Mouse (Mus musculus) neural tube, embryonic 15.5 days (tissue): Measurements from ENCODE around the gene Actr3b. TPM values are rescaled to one million over a fixed set of nuclear protein-coding genes. Genes with fewer than 3 reads are reported as not detected.
"Not testable (repeated sequence)": the region's sequence is repeated elsewhere in the genome, so short reads cannot be mapped to it uniquely, and the experiment has no call there.

Source experiments
- ATAC-seq: fragments of 200-750 bp; cut with Nextera tagmentation; 2 replicates; pipeline ENCODE4 v1.8.0; 2017; ENCODE audit warnings: mild to moderate bottlenecking, moderate TSS enrichment, moderate library complexity; ENCODE audit not compliant: low FRiP score
- H3K27ac ChIP-seq: fragments of 300-500 bp; sonication (generic); replicated peaks from 2 replicates; pipeline ENCODE4 v1.5.1; 2015; ENCODE audit warnings: mild to moderate bottlenecking, inconsistent platforms
- H3K27me3 ChIP-seq: fragments of 300-500 bp; sonication (generic); replicated peaks from 2 replicates; pipeline ENCODE4 v1.6.1; 2015; ENCODE audit warnings: inconsistent platforms
- H3K36me3 ChIP-seq: fragments of 300-500 bp; sonication (generic); 2 replicates; pipeline ENCODE4 v1.6.1; 2015; ENCODE audit warnings: inconsistent platforms
- H3K4me1 ChIP-seq: fragments of 300-500 bp; sonication (generic); 2 replicates; pipeline ENCODE4 v1.6.1; 2015; ENCODE audit warnings: inconsistent platforms
- H3K4me2 ChIP-seq: fragments of 300-500 bp; sonication (generic); 2 replicates; pipeline ENCODE4 v1.6.1; 2015; ENCODE audit warnings: inconsistent platforms, mild to moderate bottlenecking, moderate library complexity
- H3K4me3 ChIP-seq: fragments of 300-500 bp; sonication (generic); replicated peaks from 2 replicates; pipeline ENCODE4 v1.5.1; 2015; ENCODE audit warnings: mild to moderate bottlenecking, inconsistent platforms
- H3K9ac ChIP-seq: fragments of 300-500 bp; sonication (generic); replicated peaks from 2 replicates; pipeline ENCODE4 v1.6.1; 2015; ENCODE audit warnings: mild to moderate bottlenecking, inconsistent platforms
- H3K9me3 ChIP-seq: fragments of 300-500 bp; sonication (generic); replicated peaks from 2 replicates; pipeline ENCODE4 v1.6.1; 2016; ENCODE audit warnings: inconsistent platforms
- WGBS: fragments of 180-500 bp; shearing (Covaris S2); methylation state at CpG from one replicate; pipeline ENCODE4 v1.1.7; 2015; ENCODE audit warnings: mixed read lengths; 5-methylcytosine and 5-hydroxymethylcytosine counted together
- polyA plus RNA-seq: library from polyadenylated mRNA; unstranded; fragments of >200 nt; fragmentation: Nextera tagmentation; extraction: Ambion mirVana; gene quantifications from 2 replicates; pipeline ENCODE4 v1.2.1, GENCODE M21; 2015

Actr3b gene
- polyA plus RNA-seq, 1 experiment from 2014 or later = 44.2 TPM

DNA sequence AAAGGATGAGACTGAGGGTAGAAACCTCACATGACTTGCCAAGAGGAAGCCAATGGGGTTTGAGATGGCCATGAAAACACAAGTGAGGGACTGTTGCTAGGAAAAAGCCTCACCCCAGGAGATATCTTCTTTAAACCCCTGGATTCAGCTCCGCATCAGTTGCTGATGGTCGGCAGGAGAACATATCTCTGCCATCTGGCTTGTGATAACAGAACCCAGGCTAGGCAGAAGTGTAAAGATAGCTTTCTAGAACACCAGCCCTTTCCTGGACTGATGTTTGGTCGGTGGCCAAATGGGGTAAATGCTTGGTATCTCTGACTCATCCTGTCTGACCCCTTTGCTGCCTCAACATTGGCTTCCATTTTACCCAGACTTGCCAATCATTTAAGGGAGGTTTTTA is 106.4 kb downstream of the Actr3b start:
- no peaks in the 10 kb centered on the region for H3K27me3 ChIP-seq
- H3K4me2 ChIP-seq = no peak overlapping the region
- H3K27ac ChIP-seq = no peak overlapping the region
- no peak overlapping the region for H3K9ac ChIP-seq
- H3K4me1 ChIP-seq = peaks cover 16% of the 10 kb centered on the region
- no peak overlapping the region for H3K4me3 ChIP-seq
- WGBS = 85% methylated on average over 3 of the region's 3 CpGs
- no peaks in the 10 kb centered on the region for H3K36me3 ChIP-seq
- no peak for ATAC-seq
- H3K9me3 ChIP-seq = no peaks in the 10 kb centered on the region

GRCm38 (mm10) chr5:25869880-25870279 is 110.1 kb downstream of the Actr3b start:
- ATAC-seq = peak; percentile 40; the same call in 1 of the 2 replicates
- no peak overlapping the region for H3K9ac ChIP-seq
- H3K4me1 ChIP-seq = peaks cover 16% of the 10 kb centered on the region
- no peaks in the 10 kb centered on the region for H3K27me3 ChIP-seq
- no peaks in the 10 kb centered on the region for H3K9me3 ChIP-seq
- H3K4me3 ChIP-seq = no peak overlapping the region
- no peaks in the 10 kb centered on the region for H3K36me3 ChIP-seq
- H3K27ac ChIP-seq = peak overlapping the region; percentile 46
- no peak overlapping the region for H3K4me2 ChIP-seq
- 53% methylated on average over 8 of the region's 8 CpGs for WGBS

GRCm38 (mm10) chr5:25870632-25871031 is 110.8 kb downstream of the Actr3b start:
- Histone ChIP-seq H3K4me1 (peaks cover 16% of the 10 kb centered on the region), H3K4me3 (no peak overlapping the region), H3K27ac (no peak overlapping the region), H3K4me2 (no peak overlapping the region), H3K27me3 (no peaks in the 10 kb centered on the region), H3K36me3 (no peaks in the 10 kb centered on the region), H3K9ac (no peak overlapping the region), H3K9me3 (no peaks in the 10 kb centered on the region)
- no peak for ATAC-seq
- WGBS = 58% methylated on average over 3 of the region's 3 CpGs

DNA sequence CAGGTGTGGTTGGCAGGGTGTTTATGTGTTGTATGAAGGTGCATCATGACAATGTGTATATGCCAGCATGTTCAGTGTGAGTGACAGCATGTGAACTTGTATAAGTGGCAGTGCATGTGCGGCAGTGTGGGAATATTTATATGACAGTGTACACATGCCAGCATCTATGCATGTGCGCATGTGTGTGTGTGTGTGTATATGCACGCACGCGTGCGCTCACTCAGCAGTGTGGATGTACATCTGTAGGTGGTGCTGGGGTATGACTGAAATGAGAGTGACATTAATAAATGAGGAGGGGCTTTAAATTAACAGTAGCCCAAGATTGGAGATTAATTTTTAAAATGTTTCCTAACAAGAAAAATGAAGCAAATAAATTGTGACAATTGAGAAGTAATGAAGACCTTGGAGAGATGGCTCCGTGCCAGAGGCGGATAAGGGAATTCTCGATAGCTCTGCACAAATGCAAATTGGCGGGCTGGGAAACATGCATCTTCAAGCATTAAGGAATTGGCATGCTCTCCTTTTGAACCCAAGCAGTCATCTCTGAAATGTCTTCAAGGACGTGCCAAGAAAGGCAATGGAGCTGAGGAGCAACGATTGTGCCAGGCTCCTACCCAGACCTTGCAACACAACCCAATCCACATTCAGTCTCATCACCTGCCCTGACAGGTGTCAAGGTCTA is 111.7 kb downstream of the Actr3b start:
- 72% methylated on average over 12 of the region's 12 CpGs for WGBS
- H3K9me3 ChIP-seq = no peaks in the 10 kb centered on the region
- H3K27me3 ChIP-seq = no peaks in the 10 kb centered on the region
- no peaks in the 10 kb centered on the region for H3K36me3 ChIP-seq
- H3K9ac ChIP-seq = no peak overlapping the region
- H3K4me2 ChIP-seq = no peak overlapping the region
- peaks cover 16% of the 10 kb centered on the region for H3K4me1 ChIP-seq
- 0 out of 2 replicates have a peak overlapping the region, but pooled peaks have one; percentile 25 for H3K27ac ChIP-seq
- no peak overlapping the region for H3K4me3 ChIP-seq
- peak; percentile 48; the same call in 1 of the 2 replicates for ATAC-seq

DNA sequence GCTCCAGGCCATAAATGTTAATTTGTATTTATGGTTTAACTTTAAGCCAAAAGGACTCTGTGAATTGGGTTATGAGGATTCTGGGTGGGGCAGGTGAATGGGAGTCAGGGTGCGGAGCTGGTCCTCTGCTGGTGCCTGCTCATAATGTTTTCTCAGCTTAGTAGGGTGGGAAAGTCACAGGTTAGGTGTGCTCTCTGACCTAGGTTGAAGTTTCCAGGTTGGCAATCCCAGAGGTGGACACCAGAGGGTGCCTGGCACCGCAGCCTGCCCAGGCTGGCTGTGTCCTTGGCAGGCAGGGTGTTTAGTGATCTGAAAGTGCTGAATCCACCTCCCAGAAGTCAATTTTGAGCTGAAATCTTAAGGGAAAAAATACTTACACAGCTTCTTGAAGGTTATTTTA is 113.2 kb downstream of the Actr3b start:
- Histone ChIP-seq H3K4me1 (peaks cover 16% of the 10 kb centered on the region), H3K27me3 (no peaks in the 10 kb centered on the region), H3K4me3 (no peak overlapping the region), H3K36me3 (no peaks in the 10 kb centered on the region), H3K4me2 (no peak overlapping the region), H3K9me3 (no peaks in the 10 kb centered on the region), H3K27ac (no peak overlapping the region), H3K9ac (no peak overlapping the region)
- WGBS = 78% methylated on average over 2 of the region's 2 CpGs
- ATAC-seq = no peak

DNA sequence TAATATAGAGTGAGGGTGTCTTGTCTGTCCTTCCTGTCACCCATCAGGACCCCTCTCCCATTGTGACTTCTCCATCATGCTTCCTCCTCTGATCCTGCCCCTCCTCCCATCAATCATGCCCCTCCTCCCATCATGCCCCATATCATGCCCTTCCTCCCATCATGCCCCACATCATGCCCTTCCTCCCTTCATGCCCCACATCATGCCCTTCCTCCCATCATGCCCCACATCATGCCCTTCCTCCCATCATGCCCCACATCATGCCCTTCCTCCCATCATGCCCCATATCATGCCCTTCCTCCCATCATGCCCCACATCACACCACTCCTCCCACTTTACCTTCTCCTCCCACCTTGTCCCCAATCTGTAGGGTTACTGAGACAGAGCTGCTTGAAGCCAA is 116.1 kb downstream of the Actr3b start:
- H3K36me3 ChIP-seq, H3K4me2 ChIP-seq, H3K9ac ChIP-seq, H3K4me3 ChIP-seq, ATAC-seq, H3K27ac ChIP-seq, H3K9me3 ChIP-seq, H3K4me1 ChIP-seq, H3K27me3 ChIP-seq: not testable (repeated sequence)

GRCm38 (mm10) chr5:25877281-25877680 is 117.5 kb downstream of the Actr3b start:
- no peaks in the 10 kb centered on the region for H3K27me3 ChIP-seq
- H3K9ac ChIP-seq = no peak overlapping the region
- H3K27ac ChIP-seq = no peak overlapping the region
- no peak overlapping the region for H3K4me2 ChIP-seq
- no peak for ATAC-seq
- H3K4me3 ChIP-seq = no peak overlapping the region
- WGBS = 85% methylated on average over 5 of the region's 5 CpGs
- no peaks in the 10 kb centered on the region for H3K9me3 ChIP-seq
- H3K36me3 ChIP-seq = no peaks in the 10 kb centered on the region
- H3K4me1 ChIP-seq = no peaks in the 10 kb centered on the region

- H3K4me2 ChIP-seq = no peak overlapping the region
- H3K9ac ChIP-seq = no peak overlapping the region
- no peaks in the 10 kb centered on the region for H3K36me3 ChIP-seq
- H3K27me3 ChIP-seq = no peaks in the 10 kb centered on the region
- H3K4me3 ChIP-seq = no peak overlapping the region
- H3K9me3 ChIP-seq = no peaks in the 10 kb centered on the region
- 81% methylated on average over 3 of the region's 3 CpGs for WGBS
- H3K27ac ChIP-seq = no peak overlapping the region
- ATAC-seq = no peak
- H3K4me1 ChIP-seq = no peaks in the 10 kb centered on the region
Observed at GRCm38 (mm10) chr5:25877996-25878395, 118.2 kb downstream of the Actr3b start.

DNA sequence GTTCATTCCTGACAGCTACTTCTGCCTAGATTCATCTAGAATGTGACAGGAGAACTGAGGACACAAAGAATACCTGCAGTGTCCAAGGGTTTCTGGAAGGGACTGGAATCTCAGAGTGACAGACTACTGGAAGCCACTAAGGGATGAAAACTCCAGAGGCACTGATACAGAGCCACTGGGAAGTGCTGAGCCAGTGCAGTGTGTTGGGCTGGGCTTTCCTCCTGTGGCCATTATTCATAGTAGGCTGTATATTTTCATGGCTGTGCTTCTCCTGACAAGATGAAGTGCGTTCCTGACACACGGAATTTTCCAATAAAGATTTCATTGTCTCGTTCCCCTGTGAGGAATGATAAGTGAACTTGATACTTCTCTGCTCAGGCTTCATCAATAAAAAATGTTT is 126.9 kb downstream of the Actr3b start:
- Histone ChIP-seq H3K27me3 (no peaks in the 10 kb centered on the region), H3K9ac (no peak overlapping the region), H3K27ac (no peak overlapping the region), H3K4me3 (no peak overlapping the region), H3K4me1 (peaks cover 17% of the 10 kb centered on the region), H3K4me2 (no peak overlapping the region), H3K36me3 (no peaks in the 10 kb centered on the region), H3K9me3 (no peaks in the 10 kb centered on the region)
- WGBS = 63% methylated on average over 3 of the region's 3 CpGs
- peak; percentile 50; the same call in 1 of the 2 replicates for ATAC-seq

DNA sequence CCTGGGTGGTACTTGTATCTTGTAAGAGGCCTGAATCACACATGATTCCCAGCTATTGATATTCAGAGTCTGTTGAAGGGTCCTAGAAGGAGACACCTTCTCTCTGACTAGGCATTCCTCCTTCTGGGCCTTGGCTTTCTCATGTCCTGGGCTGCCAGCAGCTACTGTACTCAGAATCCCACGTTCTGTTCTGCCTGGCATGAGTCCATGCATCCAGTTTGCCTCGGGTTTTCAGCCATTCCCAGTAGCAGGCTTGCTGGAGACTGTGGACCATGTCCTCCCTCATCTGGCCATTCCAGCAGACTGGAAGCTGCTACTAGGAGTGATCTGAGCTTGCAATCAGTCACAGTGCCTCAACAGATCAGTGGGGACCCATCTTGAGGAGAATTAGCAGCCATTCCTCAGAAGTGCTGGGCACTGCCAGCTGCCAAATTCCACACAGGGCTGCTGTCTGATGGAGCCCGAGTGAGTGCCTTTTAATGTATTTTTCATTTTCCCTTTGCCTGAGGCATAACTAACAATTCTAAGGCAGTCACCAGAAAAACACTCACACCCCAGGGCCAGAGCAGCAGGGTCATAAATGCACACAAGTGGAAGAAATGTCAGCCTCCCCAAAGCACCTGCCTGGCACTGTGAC is 130.1 kb downstream of the Actr3b start:
- Histone ChIP-seq H3K27me3 (no peaks in the 10 kb centered on the region), H3K9ac (no peak overlapping the region), H3K4me2 (no peak overlapping the region), H3K4me3 (no peak overlapping the region), H3K36me3 (no peaks in the 10 kb centered on the region), H3K4me1 (peaks cover 20% of the 10 kb centered on the region), H3K27ac (no peak overlapping the region; the same call in 1 of the 2 replicates), H3K9me3 (no peaks in the 10 kb centered on the region)
- ATAC-seq = peak; percentile 65
- 28% methylated on average over 3 of the region's 3 CpGs for WGBS

GRCm38 (mm10) chr5:25891321-25891720 is 131.5 kb downstream of the Actr3b start:
- H3K4me1 ChIP-seq = peaks cover 20% of the 10 kb centered on the region
- WGBS = 85% methylated on average over 1 of the region's 1 CpGs
- ATAC-seq = no peak

More at GRCm38 (mm10) chr5:25891321-25891720, 131.5 kb downstream of the Actr3b start:
- Histone ChIP-seq H3K4me2 (no peak overlapping the region), H3K4me3 (no peak overlapping the region), H3K36me3 (no peaks in the 10 kb centered on the region), H3K9ac (no peak overlapping the region), H3K27me3 (no peaks in the 10 kb centered on the region), H3K9me3 (no peaks in the 10 kb centered on the region), H3K27ac (no peak overlapping the region)
